Mouse (Mus musculus) heart, adult 2 months (tissue): ENCODE measurements around the gene Wdr49. TPM values are rescaled to one million over a fixed set of nuclear protein-coding genes. Genes with fewer than 3 reads are reported as not detected.
"Not testable (repeated sequence)": the region's sequence is repeated elsewhere in the genome, so short reads cannot be mapped to it uniquely, and the experiment has no call there.

Experiments used
- DNase-seq, 2 experiments: peaks; one replicate each; pipeline ENCODE4 v3.0.0; 2021
- H3K27ac ChIP-seq: fragments of 200-600 bp; 2 replicates; pipeline ENCODE4 v1.8.1; 2022
- H3K27me3 ChIP-seq: fragments of 200-500 bp; 2 replicates; pipeline ENCODE4 v1.6.1; 2012; ENCODE audit warnings: mild to moderate bottlenecking, low read length, inconsistent platforms, mixed read lengths; ENCODE audit not compliant: control insufficient read depth, insufficient read depth
- H3K36me3 ChIP-seq: fragments of 200-500 bp; 2 replicates; pipeline ENCODE4 v1.6.1; 2012; ENCODE audit warnings: low read length, inconsistent platforms; ENCODE audit not compliant: control insufficient read depth, insufficient read depth
- H3K4me1 ChIP-seq: fragments of 200-500 bp; 2 replicates; pipeline ENCODE4 v1.6.1; 2011; ENCODE audit warnings: low read length; ENCODE audit not compliant: control insufficient read depth, insufficient read depth
- H3K4me3 ChIP-seq: fragments of 200-600 bp; 2 replicates; pipeline ENCODE4 v1.8.1; 2022
- H3K79me2 ChIP-seq: fragments of 200-500 bp; replicated peaks from 2 replicates; pipeline ENCODE4 v1.6.1; 2012; ENCODE audit warnings: mild to moderate bottlenecking, inconsistent platforms, low read length, moderate library complexity, mixed read lengths; ENCODE audit not compliant: control insufficient read depth, insufficient read depth
- H3K9ac ChIP-seq: fragments of 200-500 bp; 2 replicates; pipeline ENCODE4 v1.6.1; 2012; ENCODE audit warnings: low read depth, mild to moderate bottlenecking, control low read depth, inconsistent platforms, low read length, mixed read lengths
- CTCF ChIP-seq: fragments of 200-600 bp; IDR thresholded peaks from 2 replicates; pipeline ENCODE4 v1.8.1; 2022; ENCODE audit warnings: antibody characterized with exemption, mild to moderate bottlenecking, moderate library complexity
- EP300 ChIP-seq: fragments of 200-500 bp; IDR thresholded peaks from 2 replicates; pipeline ENCODE4 v1.6.1; 2011; ENCODE audit warnings: low read depth, low read length, control low read depth; ENCODE audit not compliant: insufficient read depth
- POLR2A ChIP-seq: fragments of 200-500 bp; IDR thresholded peaks from 2 replicates; pipeline ENCODE4 v1.6.1; 2011; ENCODE audit warnings: mild to moderate bottlenecking, low read depth, low read length, control low read depth; ENCODE audit not compliant: insufficient read depth
- WGBS: fragments of 180-500 bp; shearing (Covaris S2); methylation state at CpG from one replicate; pipeline ENCODE4 v1.1.7; 2018; 5-methylcytosine and 5-hydroxymethylcytosine counted together
- intact Hi-C: fragments of 180-260 bp; cut with DNase I; formaldehyde crosslinking; loops from one replicate; pipeline ENCODE4 v1.15.1; 2025
- polyA plus RNA-seq: library from polyadenylated mRNA; depleted of rRNA; stranded (reverse); fragments of >200 nt; gene quantifications from 2 replicates; pipeline ENCODE4 v1.2.3, GENCODE M21; 2012
- total RNA-seq, 2 experiments: library from RNA; stranded (reverse); gene quantifications; 2 replicates each; pipeline ENCODE4 v1.2.3; 2021

Gene Wdr49
- total and polyA plus RNA-seq, 3 experiments: not detected

DNA sequence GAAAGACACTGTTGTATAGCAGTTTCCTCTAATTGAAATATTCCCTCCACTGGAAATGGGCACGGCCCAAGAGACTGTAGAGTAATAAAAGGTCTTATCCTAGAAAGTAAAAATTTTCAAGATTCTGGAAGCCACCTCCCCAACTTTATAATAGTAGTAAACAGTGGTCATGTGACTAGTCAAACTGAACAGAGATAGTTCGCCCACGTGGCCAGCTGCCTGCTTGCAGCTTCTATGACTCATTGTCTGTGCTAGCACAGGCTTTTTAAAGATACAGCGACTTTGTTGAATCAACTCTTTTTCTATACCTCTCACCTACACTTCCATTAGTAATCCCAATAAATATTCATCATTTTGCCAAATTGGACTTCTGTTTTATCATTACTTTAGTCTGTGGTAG lies 161.0 kb downstream of the Wdr49 start:
- TF ChIP-seq EP300: no peak
- Histone ChIP-seq H3K27me3 (no peaks in the 10 kb centered on the region), H3K4me1 (no peaks in the 10 kb centered on the region), H3K79me2 (no peaks in the 10 kb centered on the region), H3K36me3 (no peaks in the 10 kb centered on the region), H3K4me3 (no peak overlapping the region), H3K27ac (no peak overlapping the region), H3K9ac (no peak overlapping the region)
- intact Hi-C loops: no loop called here
- 55% methylated on average over 4 of the region's 4 CpGs for WGBS
- DNase-seq: no peak

- 85% methylated on average over 4 of the region's 4 CpGs for WGBS
- no peak overlapping the region for H3K4me3 ChIP-seq
- H3K79me2 ChIP-seq: no peaks in the 10 kb centered on the region
- intact Hi-C loops: no loop called here
- H3K27ac ChIP-seq: no peak overlapping the region
- TF ChIP-seq POLR2A: no peak
- no peak for TF ChIP-seq EP300
- no peak for TF ChIP-seq CTCF
- no peak for DNase-seq
- no peaks in the 10 kb centered on the region for H3K27me3 ChIP-seq
- H3K4me1 ChIP-seq: no peaks in the 10 kb centered on the region
- H3K9ac ChIP-seq: no peak overlapping the region
- no peaks in the 10 kb centered on the region for H3K36me3 ChIP-seq
Measured at GRCm38 (mm10) chr3:75308861-75309260, 173.1 kb downstream of the Wdr49 start.

DNA sequence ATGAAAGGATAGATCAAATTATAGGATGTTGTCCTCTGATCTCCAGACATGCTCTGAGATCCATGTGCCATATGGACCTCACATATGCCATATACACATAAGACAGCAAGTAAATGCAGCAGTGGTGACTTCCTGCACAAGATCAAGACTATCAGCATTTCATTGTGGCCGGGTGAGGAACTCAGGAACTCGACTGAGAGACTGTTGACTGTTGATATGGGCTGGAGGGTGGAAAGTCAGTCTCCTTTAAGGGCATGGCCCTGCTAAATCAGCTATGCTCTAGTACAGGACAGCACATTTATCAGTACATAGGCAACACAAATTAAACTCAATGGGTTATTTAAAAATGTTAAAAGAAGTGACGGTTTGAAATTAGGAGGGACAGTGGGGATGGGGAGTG lies 173.7 kb downstream of the Wdr49 start:
- Histone ChIP-seq H3K4me3 (no peak overlapping the region), H3K4me1 (no peaks in the 10 kb centered on the region), H3K27me3 (no peaks in the 10 kb centered on the region), H3K36me3 (no peaks in the 10 kb centered on the region), H3K27ac (no peak overlapping the region), H3K79me2 (no peaks in the 10 kb centered on the region), H3K9ac (no peak overlapping the region)
- TF ChIP-seq CTCF (no peak), EP300 (no peak), POLR2A (no peak)
- 30% methylated on average over 3 of the region's 3 CpGs for WGBS
- intact Hi-C loops: no loop called here
- DNase-seq: no peak

DNA sequence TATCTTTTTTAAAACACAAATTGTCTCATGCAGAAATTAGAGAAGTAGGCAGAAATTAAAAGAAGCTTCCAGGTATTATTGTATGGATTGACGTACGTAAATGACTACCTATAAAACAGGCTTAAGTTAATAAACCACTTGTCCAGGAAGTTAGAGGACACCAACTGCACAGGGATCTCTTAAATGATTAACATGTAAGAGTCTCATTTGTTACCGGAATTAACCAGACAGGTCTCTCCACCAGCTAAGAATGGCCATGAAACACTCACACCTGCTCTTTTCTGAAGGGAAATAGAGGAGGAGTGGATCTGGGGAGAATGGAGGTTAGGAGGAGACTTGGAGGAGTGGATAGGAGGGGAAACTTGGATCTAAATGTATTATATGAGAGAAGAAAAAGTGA lies 176.4 kb downstream of the Wdr49 start:
- H3K79me2 ChIP-seq: no peaks in the 10 kb centered on the region
- DNase-seq: no peak
- intact Hi-C loops: no loop called here
- H3K9ac ChIP-seq: no peak overlapping the region
- TF ChIP-seq CTCF (no peak), EP300 (no peak), POLR2A (no peak)
- no peaks in the 10 kb centered on the region for H3K4me1 ChIP-seq
- 87% methylated on average over 3 of the region's 3 CpGs for WGBS
- no peaks in the 10 kb centered on the region for H3K36me3 ChIP-seq
- no peak overlapping the region for H3K4me3 ChIP-seq
- no peak overlapping the region for H3K27ac ChIP-seq
- H3K27me3 ChIP-seq: no peaks in the 10 kb centered on the region

DNA sequence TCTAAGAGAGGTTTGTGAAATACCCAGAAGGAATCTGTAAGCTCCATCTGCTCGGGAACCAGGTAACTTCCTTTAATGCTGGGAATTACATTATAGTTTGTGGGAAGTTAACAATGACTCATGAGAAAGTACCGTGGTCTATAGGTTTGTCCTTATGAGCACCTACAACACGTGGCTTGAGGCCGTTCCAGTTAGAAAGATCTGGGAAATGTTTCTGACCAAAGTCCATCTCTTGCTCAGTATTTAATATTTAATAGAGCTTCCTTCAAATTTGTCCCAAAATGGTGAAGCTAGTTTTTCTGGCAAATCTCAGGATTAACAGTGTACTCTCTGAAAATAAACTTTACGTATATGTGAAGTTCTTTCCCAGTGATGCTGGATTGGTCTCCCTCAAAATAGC lies 177.3 kb downstream of the Wdr49 start:
- no peak overlapping the region for H3K27ac ChIP-seq
- 91% methylated on average over 5 of the region's 5 CpGs for WGBS
- H3K4me3 ChIP-seq: no peak overlapping the region
- no peaks in the 10 kb centered on the region for H3K27me3 ChIP-seq
- no peak for TF ChIP-seq CTCF
- no peak for TF ChIP-seq EP300
- TF ChIP-seq POLR2A: no peak
- no peak overlapping the region for H3K9ac ChIP-seq
- intact Hi-C loops: no loop called here
- no peaks in the 10 kb centered on the region for H3K36me3 ChIP-seq
- no peaks in the 10 kb centered on the region for H3K79me2 ChIP-seq
- no peaks in the 10 kb centered on the region for H3K4me1 ChIP-seq
- no peak for DNase-seq

- no peak overlapping the region for H3K9ac ChIP-seq
- no peaks in the 10 kb centered on the region for H3K79me2 ChIP-seq
- H3K4me3 ChIP-seq: no peak overlapping the region
- 94% methylated on average over 2 of the region's 2 CpGs for WGBS
- H3K4me1 ChIP-seq: no peaks in the 10 kb centered on the region; the same call in 1 of the 2 replicates
- H3K36me3 ChIP-seq: no peaks in the 10 kb centered on the region
- intact Hi-C loops: no loop called here
- no peak overlapping the region for H3K27ac ChIP-seq
- TF ChIP-seq CTCF: peak; percentile 14; the same call in 1 of the 2 replicates
- no peak for TF ChIP-seq POLR2A
- no peak for TF ChIP-seq EP300
- H3K27me3 ChIP-seq: no peaks in the 10 kb centered on the region
- DNase-seq: no peak
Measured at GRCm38 (mm10) chr3:75301072-75301471, 180.9 kb downstream of the Wdr49 start.

DNA sequence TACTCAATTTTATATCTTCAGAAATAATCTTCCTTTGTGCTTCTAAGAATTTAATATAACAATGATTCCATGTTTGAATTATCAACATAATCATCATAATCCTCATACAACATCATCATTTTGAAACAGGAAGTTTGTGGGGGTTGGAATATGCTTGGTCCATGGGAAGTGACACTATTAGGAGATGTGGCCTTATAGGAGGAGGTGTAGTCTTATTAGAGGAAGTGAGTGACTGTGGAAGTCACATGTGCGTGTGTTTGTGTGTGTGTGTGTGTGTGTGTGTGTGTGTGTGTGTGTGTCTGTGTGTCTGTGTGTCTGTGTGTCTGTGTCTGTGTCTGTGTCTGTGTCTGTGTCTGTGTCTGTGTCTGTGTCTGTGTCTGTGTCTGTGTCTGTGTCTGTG lies 182.5 kb downstream of the Wdr49 start:
- H3K4me1 ChIP-seq, H3K79me2 ChIP-seq, H3K9ac ChIP-seq, DNase-seq, H3K36me3 ChIP-seq, intact Hi-C loops, H3K27me3 ChIP-seq, H3K27ac ChIP-seq, H3K4me3 ChIP-seq: not testable (repeated sequence)
- 80% methylated on average over 1 of the region's 1 CpGs for WGBS
